Mouse (Mus musculus): ENCODE measurements around the gene Olfr728. TPM values are rescaled to one million over a fixed set of nuclear protein-coding genes. Genes with fewer than 3 reads are reported as not detected.

The Olfr728 gene
- polyA plus RNA-seq (2014; fragmentation: Illumina TruSeq; extraction: RNeasy Lipid Tissue Mini Kit (QIAGEN cat#74804); ENCODE audit: low read depth, low replicate concordance), result not detected

DNA sequence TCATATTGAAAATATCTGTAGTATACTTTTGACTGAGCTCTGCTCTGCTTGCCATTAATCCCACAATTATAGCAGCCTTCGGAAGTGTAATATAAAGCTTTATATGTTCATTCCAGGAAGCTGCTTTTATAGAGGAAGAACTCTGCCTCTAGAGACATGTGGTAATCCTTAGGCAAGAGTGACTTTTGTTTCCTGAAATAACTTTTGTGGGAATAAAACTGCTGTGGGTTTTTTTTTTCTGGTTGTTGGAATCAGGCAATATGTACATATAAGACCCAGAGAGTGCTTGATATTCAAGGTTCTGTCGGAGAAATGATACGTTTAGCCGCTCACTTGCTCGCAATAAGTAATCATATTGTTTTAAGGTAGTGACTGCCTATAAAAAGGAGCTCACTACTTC, at the start of gene Olfr728:
Gene Olfr728, minus strand, starts transcription at position 101 of the 400 bp plus-strand sequence.

DNA sequence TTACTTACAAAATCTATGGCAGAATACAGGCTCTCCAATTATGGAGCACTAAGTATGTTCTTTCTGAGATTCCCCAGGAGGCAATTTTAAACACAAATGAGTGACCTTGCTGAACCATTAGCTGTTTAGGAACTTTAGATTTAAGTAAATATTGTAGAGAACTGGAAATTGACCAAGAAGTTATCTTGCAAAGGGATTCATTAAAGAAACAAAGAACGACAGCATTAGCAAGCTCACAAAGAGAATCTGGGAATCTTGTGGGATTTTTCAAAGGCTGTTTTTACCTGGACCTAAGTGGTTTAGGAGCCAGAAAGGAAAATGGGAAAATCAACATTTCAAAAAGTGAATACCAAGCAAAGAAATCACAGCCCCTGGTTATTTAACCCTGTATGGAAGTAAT, 45.6 kb upstream of the Olfr728 start, which contains the start of gene Olfr730:
Gene Olfr730, minus strand, starts transcription at position 101 of the 400 bp plus-strand sequence.

DNA sequence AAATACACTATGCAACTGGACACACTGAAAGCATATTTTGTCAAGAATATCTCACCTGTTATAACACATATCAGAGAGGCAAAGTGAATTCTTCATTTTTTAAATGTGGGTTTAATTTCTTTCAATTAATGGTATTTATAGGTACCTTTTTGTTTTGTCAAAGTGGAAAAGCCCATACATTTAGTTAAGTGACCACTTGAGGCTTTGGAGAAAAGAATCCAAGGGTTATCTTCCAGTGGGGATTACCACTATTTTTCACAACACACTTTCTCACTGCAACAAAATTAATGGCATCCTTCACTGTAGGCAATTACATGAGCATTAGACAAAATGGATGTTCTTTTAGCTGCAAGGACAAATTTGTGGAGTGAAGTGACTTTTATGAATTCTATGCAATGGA, 10.3 kb upstream of the Olfr728 start, which contains the start of gene Olfr729:
Gene Olfr729, minus strand, starts transcription at position 101 of the 400 bp plus-strand sequence.

DNA sequence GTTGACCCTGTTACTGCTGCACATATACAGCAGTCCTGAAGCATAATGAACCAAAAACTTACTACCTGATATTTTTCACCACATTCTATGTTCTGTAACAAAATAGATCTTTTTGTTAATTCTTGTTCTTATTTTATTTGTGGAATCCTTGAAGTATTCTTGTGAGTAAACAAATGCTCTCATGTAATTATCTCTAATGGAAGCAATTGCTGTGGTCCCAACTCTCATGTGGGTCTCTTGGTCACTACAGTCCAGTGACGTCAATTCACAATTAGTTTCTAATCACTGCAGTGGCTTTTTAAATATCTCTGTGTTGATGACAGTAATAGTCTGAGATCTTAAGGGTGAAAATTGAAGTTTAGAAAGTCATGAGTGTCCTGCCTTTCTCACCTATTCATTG, 19.6 kb downstream of the Olfr728 start, which contains the start of gene Olfr727:
Gene Olfr727, plus strand, starts transcription at position 301 of the 400 bp plus-strand sequence.

DNA sequence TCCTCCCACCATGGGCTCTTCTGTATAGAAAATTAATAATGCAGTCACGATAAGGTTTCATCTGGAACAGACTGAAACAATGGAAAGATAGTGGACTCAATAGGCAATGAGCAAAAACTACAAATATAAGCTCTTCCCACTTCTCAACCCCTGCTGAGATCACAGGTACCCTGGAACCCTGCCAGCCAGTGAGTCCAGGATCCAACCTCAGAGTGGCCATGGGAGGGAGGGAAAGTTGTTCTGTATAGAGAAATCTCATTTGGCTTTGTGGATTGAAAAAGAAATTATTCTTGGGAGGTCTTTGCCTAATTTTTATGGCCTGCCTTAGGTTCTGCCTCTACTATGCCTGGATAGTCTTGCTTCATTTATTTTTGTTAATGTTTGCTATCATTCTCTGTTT, 51.6 kb downstream of the Olfr728 start, which contains the start of gene Olfr726:
Gene Olfr726, minus strand, starts transcription at position 101 of the 400 bp plus-strand sequence.

Other genes starting within 250 kb of the Olfr728 start
- gene Olfr722, start 240.7 kb downstream of the Olfr728 start, polyA plus RNA-seq (2014; fragmentation: Illumina TruSeq; extraction: RNeasy Lipid Tissue Mini Kit (QIAGEN cat#74804); ENCODE audit: low read depth, low replicate concordance), result not detected
- gene Olfr723, start 210.9 kb downstream of the Olfr728 start, polyA plus RNA-seq (2014; fragmentation: Illumina TruSeq; extraction: RNeasy Lipid Tissue Mini Kit (QIAGEN cat#74804); ENCODE audit: low read depth, low replicate concordance), result not detected
- gene Olfr724, start 179.4 kb downstream of the Olfr728 start, polyA plus RNA-seq (2014; fragmentation: Illumina TruSeq; extraction: RNeasy Lipid Tissue Mini Kit (QIAGEN cat#74804); ENCODE audit: low read depth, low replicate concordance), result not detected
- gene Olfr725, start 102.3 kb downstream of the Olfr728 start, polyA plus RNA-seq (2014; fragmentation: Illumina TruSeq; extraction: RNeasy Lipid Tissue Mini Kit (QIAGEN cat#74804); ENCODE audit: low read depth, low replicate concordance), result not detected
- not detected for gene Olfr726, start 51.7 kb downstream of the Olfr728 start, polyA plus RNA-seq (2014; fragmentation: Illumina TruSeq; extraction: RNeasy Lipid Tissue Mini Kit (QIAGEN cat#74804); ENCODE audit: low read depth, low replicate concordance)
- gene Olfr727, start 19.5 kb downstream of the Olfr728 start, polyA plus RNA-seq (2014; fragmentation: Illumina TruSeq; extraction: RNeasy Lipid Tissue Mini Kit (QIAGEN cat#74804); ENCODE audit: low read depth, low replicate concordance), result not detected
- gene Olfr729, start 10.2 kb upstream of the Olfr728 start, polyA plus RNA-seq (2014; fragmentation: Illumina TruSeq; extraction: RNeasy Lipid Tissue Mini Kit (QIAGEN cat#74804); ENCODE audit: low read depth, low replicate concordance), result not detected
- not detected for gene Olfr730, start 45.5 kb upstream of the Olfr728 start, polyA plus RNA-seq (2014; fragmentation: Illumina TruSeq; extraction: RNeasy Lipid Tissue Mini Kit (QIAGEN cat#74804); ENCODE audit: low read depth, low replicate concordance)
- gene Olfr731, start 99.2 kb upstream of the Olfr728 start, polyA plus RNA-seq (2014; fragmentation: Illumina TruSeq; extraction: RNeasy Lipid Tissue Mini Kit (QIAGEN cat#74804); ENCODE audit: low read depth, low replicate concordance), result not detected
- gene Olfr732, start 141.5 kb upstream of the Olfr728 start, polyA plus RNA-seq (2014; fragmentation: Illumina TruSeq; extraction: RNeasy Lipid Tissue Mini Kit (QIAGEN cat#74804); ENCODE audit: low read depth, low replicate concordance), result not detected
- not detected for gene Olfr733, start 158.8 kb upstream of the Olfr728 start, polyA plus RNA-seq (2014; fragmentation: Illumina TruSeq; extraction: RNeasy Lipid Tissue Mini Kit (QIAGEN cat#74804); ENCODE audit: low read depth, low replicate concordance)
- gene Olfr734, start 184.1 kb upstream of the Olfr728 start, polyA plus RNA-seq (2014; fragmentation: Illumina TruSeq; extraction: RNeasy Lipid Tissue Mini Kit (QIAGEN cat#74804); ENCODE audit: low read depth, low replicate concordance), result not detected
- gene Olfr735, start 206.2 kb upstream of the Olfr728 start, polyA plus RNA-seq (2014; fragmentation: Illumina TruSeq; extraction: RNeasy Lipid Tissue Mini Kit (QIAGEN cat#74804); ENCODE audit: low read depth, low replicate concordance), result not detected
- gene Tlr11, start 215.2 kb upstream of the Olfr728 start, polyA plus RNA-seq (2014; fragmentation: Illumina TruSeq; extraction: RNeasy Lipid Tissue Mini Kit (QIAGEN cat#74804); ENCODE audit: low read depth, low replicate concordance), result 1.4 TPM
- gene Olfr736, start 238.5 kb upstream of the Olfr728 start, polyA plus RNA-seq (2014; fragmentation: Illumina TruSeq; extraction: RNeasy Lipid Tissue Mini Kit (QIAGEN cat#74804); ENCODE audit: low read depth, low replicate concordance), result not detected